Mouse (Mus musculus): ENCODE measurements around the gene Ddx41.

DNA sequence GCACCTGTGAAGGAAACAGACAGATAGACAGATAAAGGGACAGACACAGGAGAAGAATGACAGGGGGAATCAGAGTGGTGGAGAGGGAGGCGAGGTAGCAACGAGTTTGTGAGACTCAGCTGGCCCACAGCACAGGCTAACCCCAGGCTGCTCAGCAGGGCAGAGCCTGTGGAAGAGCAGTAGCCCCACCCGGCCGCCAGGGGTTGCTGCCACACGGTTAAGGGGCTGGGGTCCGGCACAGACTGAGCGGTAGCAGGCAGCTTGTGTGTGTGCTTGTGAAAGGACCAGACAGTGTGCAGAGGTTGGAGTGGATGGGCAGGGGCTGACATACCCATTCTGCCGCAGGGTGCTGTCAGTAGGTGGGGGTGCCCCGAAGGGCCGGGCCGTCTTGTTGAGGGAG is 28.6 kb downstream of the Ddx41 start:
- TF ChIP-seq POLR2A (IDR thresholded peaks at IDR 0.05; ENCODE audit: control insufficient read depth, low read depth, low read length), result no peak
- TF ChIP-seq CTCF (IDR thresholded peaks at IDR 0.05; ENCODE audit: control insufficient read depth, insufficient read depth, insufficient replicate concordance, low read depth, low read length), result no peak

Measured in testis, adult 2 months (tissue).